Mouse (Mus musculus): ENCODE data around the gene Fam241a. TPM values are rescaled to one million over a fixed set of nuclear protein-coding genes. Genes with fewer than 3 reads are reported as not detected.

The Fam241a gene
- polyA plus RNA-seq, 1 experiment from 2014 or later = 6.7 TPM

Other genes with a start within 250 kb of the Fam241a start
- gene Alpk1, start 115.8 kb downstream of the Fam241a start, polyA plus RNA-seq (2014; fragmentation: Nextera tagmentation; extraction: Ambion mirVana) = 0.49 and 1.2 TPM in 2 replicates
- 3.2 and 4.2 TPM in 2 replicates for gene Tifa, start 106.5 kb downstream of the Fam241a start, polyA plus RNA-seq (2014; fragmentation: Nextera tagmentation; extraction: Ambion mirVana)
- 54.9 and 60.9 TPM in 2 replicates for gene Ap1ar, start 58.8 kb downstream of the Fam241a start, polyA plus RNA-seq (2014; fragmentation: Nextera tagmentation; extraction: Ambion mirVana)